Mouse (Mus musculus): ENCODE data around the gene Ephx1. TPM values are rescaled to one million over a fixed set of nuclear protein-coding genes. Genes with fewer than 3 reads are reported as not detected.

The Ephx1 gene
- polyA plus RNA-seq, 1 experiment from 2014 or later: 11.3 TPM

GRCm38 (mm10) chr1:180946448-180946847 is 74.3 kb downstream of the Ephx1 start:
- Histone ChIP-seq H3K27ac (ENCODE audit: low read length) (no peak overlapping the region), H3K4me3 (ENCODE audit: low read depth, low read length) (no peak overlapping the region), H3K9me3 (replicated peaks; ENCODE audit: control insufficient read depth, low read length) (no peaks in the 10 kb centered on the region), H3K27me3 (ENCODE audit: control insufficient read depth, insufficient read depth, low read depth, low read length) (no peaks in the 10 kb centered on the region), H3K9ac (ENCODE audit: low read depth, low read length) (no peak overlapping the region; the same call in 1 of the 2 replicates), H3K36me3 (ENCODE audit: control insufficient read depth, insufficient read depth) (peaks cover 8% of the 10 kb centered on the region; the same call in 1 of the 2 replicates), H3K4me2 (ENCODE audit: low read depth, low read length) (no peak overlapping the region), H3K4me1 (ENCODE audit: control insufficient read depth, low read depth, low read length) (peaks cover 54% of the 10 kb centered on the region)
- ATAC-seq (ENCODE audit: low read depth): no peak
- WGBS (ENCODE audit: insufficient replicate concordance): 77% methylated on average over 6 of the region's 6 CpGs

- no peaks in the 10 kb centered on the region for H3K27me3 ChIP-seq (ENCODE audit: control insufficient read depth, insufficient read depth, low read depth, low read length)
- H3K9me3 ChIP-seq (replicated peaks; ENCODE audit: control insufficient read depth, low read length): no peaks in the 10 kb centered on the region
- peak overlapping the region; percentile 46 for H3K4me3 ChIP-seq (ENCODE audit: low read depth, low read length)
- H3K4me2 ChIP-seq (ENCODE audit: low read depth, low read length): peak overlapping the region; percentile 61
- ATAC-seq (ENCODE audit: low read depth): peak; percentile 80
- H3K36me3 ChIP-seq (ENCODE audit: control insufficient read depth, insufficient read depth): peaks cover 8% of the 10 kb centered on the region; the same call in 1 of the 2 replicates
- peak overlapping the region; percentile 58 for H3K9ac ChIP-seq (ENCODE audit: low read depth, low read length)
- peak overlapping the region; percentile 74 for H3K27ac ChIP-seq (ENCODE audit: low read length)
- H3K4me1 ChIP-seq (ENCODE audit: control insufficient read depth, low read depth, low read length): peaks cover 63% of the 10 kb centered on the region
- WGBS (ENCODE audit: insufficient replicate concordance): 19% methylated on average over 20 of the region's 20 CpGs
These were observed 75.4 kb downstream of the Ephx1 start for GRCm38 (mm10) chr1:180945001-180945980.

- no peaks in the 10 kb centered on the region for H3K9me3 ChIP-seq (replicated peaks; ENCODE audit: control insufficient read depth, low read length)
- H3K4me3 ChIP-seq (ENCODE audit: low read depth, low read length): no peak overlapping the region
- H3K4me1 ChIP-seq (ENCODE audit: control insufficient read depth, low read depth, low read length): peaks cover 63% of the 10 kb centered on the region
- peaks cover 5% of the 10 kb centered on the region; the same call in 1 of the 2 replicates for H3K36me3 ChIP-seq (ENCODE audit: control insufficient read depth, insufficient read depth)
- no peak for ATAC-seq (ENCODE audit: low read depth)
- H3K9ac ChIP-seq (ENCODE audit: low read depth, low read length): no peak overlapping the region; the same call in 1 of the 2 replicates
- WGBS (ENCODE audit: insufficient replicate concordance): 48% methylated on average over 4 of the region's 4 CpGs
- peak overlapping the region; percentile 74 for H3K27ac ChIP-seq (ENCODE audit: low read length)
- H3K4me2 ChIP-seq (ENCODE audit: low read depth, low read length): no peak overlapping the region
- H3K27me3 ChIP-seq (ENCODE audit: control insufficient read depth, insufficient read depth, low read depth, low read length): no peaks in the 10 kb centered on the region
These were observed 76.2 kb downstream of the Ephx1 start for GRCm38 (mm10) chr1:180944553-180944952.

- no peaks in the 10 kb centered on the region for H3K27me3 ChIP-seq (ENCODE audit: control insufficient read depth, insufficient read depth, low read depth, low read length)
- no peak overlapping the region; the same call in 1 of the 2 replicates for H3K4me3 ChIP-seq (ENCODE audit: low read depth, low read length)
- H3K4me2 ChIP-seq (ENCODE audit: low read depth, low read length): peak overlapping the region; percentile 97; the same call in 1 of the 2 replicates
- WGBS (ENCODE audit: insufficient replicate concordance): 46% methylated on average over 1 of the region's 1 CpGs
- ATAC-seq (ENCODE audit: low read depth): no peak
- H3K9ac ChIP-seq (ENCODE audit: low read depth, low read length): no peak overlapping the region
- peaks cover 63% of the 10 kb centered on the region for H3K4me1 ChIP-seq (ENCODE audit: control insufficient read depth, low read depth, low read length)
- H3K27ac ChIP-seq (ENCODE audit: low read length): peak overlapping the region; percentile 69
- no peaks in the 10 kb centered on the region for H3K9me3 ChIP-seq (replicated peaks; ENCODE audit: control insufficient read depth, low read length)
- H3K36me3 ChIP-seq (ENCODE audit: control insufficient read depth, insufficient read depth): peaks cover 4% of the 10 kb centered on the region; the same call in 1 of the 2 replicates
These were observed 76.8 kb downstream of the Ephx1 start for GRCm38 (mm10) chr1:180943896-180944295.

- peak overlapping the region; percentile 87 for H3K9ac ChIP-seq (ENCODE audit: low read depth, low read length)
- H3K4me1 ChIP-seq (ENCODE audit: control insufficient read depth, low read depth, low read length): peaks cover 63% of the 10 kb centered on the region
- H3K4me2 ChIP-seq (ENCODE audit: low read depth, low read length): peak overlapping the region; percentile 97
- 55% methylated on average over 11 of the region's 11 CpGs for WGBS (ENCODE audit: insufficient replicate concordance)
- no peak for ATAC-seq (ENCODE audit: low read depth)
- H3K4me3 ChIP-seq (ENCODE audit: low read depth, low read length): peak overlapping the region; percentile 88
- no peaks in the 10 kb centered on the region for H3K9me3 ChIP-seq (replicated peaks; ENCODE audit: control insufficient read depth, low read length)
- H3K36me3 ChIP-seq (ENCODE audit: control insufficient read depth, insufficient read depth): peaks cover 4% of the 10 kb centered on the region; the same call in 1 of the 2 replicates
- H3K27ac ChIP-seq (ENCODE audit: low read length): peak overlapping the region; percentile 83
- no peaks in the 10 kb centered on the region for H3K27me3 ChIP-seq (ENCODE audit: control insufficient read depth, insufficient read depth, low read depth, low read length)
These were observed 77.6 kb downstream of the Ephx1 start for GRCm38 (mm10) chr1:180943032-180943644.

GRCm38 (mm10) chr1:180942166-180943031 is 78.3 kb downstream of the Ephx1 start, which contains the start of gene Tmem63a:
Gene Tmem63a (plus strand): TSS chr1:180942344.
- peaks cover 68% of the 10 kb centered on the region for H3K4me1 ChIP-seq (ENCODE audit: control insufficient read depth, low read depth, low read length)
- ATAC-seq (ENCODE audit: low read depth): peak; percentile 61
- peak within 1 kb of the TSS; percentile 97 for H3K4me2 ChIP-seq (ENCODE audit: low read depth, low read length)
- no peaks in the 10 kb centered on the region for H3K27me3 ChIP-seq (ENCODE audit: control insufficient read depth, insufficient read depth, low read depth, low read length)
- WGBS (ENCODE audit: insufficient replicate concordance): under 1% methylated on average over 71 of the region's 73 CpGs
- peak within 1 kb of the TSS; percentile 83 for H3K27ac ChIP-seq (ENCODE audit: low read length)
- H3K9me3 ChIP-seq (replicated peaks; ENCODE audit: control insufficient read depth, low read length): no peaks in the 10 kb centered on the region
- peaks cover 4% of the 10 kb centered on the region; the same call in 1 of the 2 replicates for H3K36me3 ChIP-seq (ENCODE audit: control insufficient read depth, insufficient read depth)
- peak within 1 kb of the TSS; percentile 87 for H3K9ac ChIP-seq (ENCODE audit: low read depth, low read length)
- peak within 1 kb of the TSS; percentile 88 for H3K4me3 ChIP-seq (ENCODE audit: low read depth, low read length)

- H3K27ac ChIP-seq (ENCODE audit: low read length): peak overlapping the region; percentile 83
- 5% methylated on average over 18 of the region's 18 CpGs for WGBS (ENCODE audit: insufficient replicate concordance)
- H3K4me3 ChIP-seq (ENCODE audit: low read depth, low read length): peak overlapping the region; percentile 88
- H3K36me3 ChIP-seq (ENCODE audit: control insufficient read depth, insufficient read depth): peaks cover 2% of the 10 kb centered on the region; the same call in 1 of the 2 replicates
- H3K9ac ChIP-seq (ENCODE audit: low read depth, low read length): peak overlapping the region; percentile 87
- peaks cover 68% of the 10 kb centered on the region for H3K4me1 ChIP-seq (ENCODE audit: control insufficient read depth, low read depth, low read length)
- peak; percentile 5; the same call in 1 of the 2 replicates for ATAC-seq (ENCODE audit: low read depth)
- H3K27me3 ChIP-seq (ENCODE audit: control insufficient read depth, insufficient read depth, low read depth, low read length): no peaks in the 10 kb centered on the region
- peak overlapping the region; percentile 97 for H3K4me2 ChIP-seq (ENCODE audit: low read depth, low read length)
- no peaks in the 10 kb centered on the region for H3K9me3 ChIP-seq (replicated peaks; ENCODE audit: control insufficient read depth, low read length)
These were observed 79.0 kb downstream of the Ephx1 start for GRCm38 (mm10) chr1:180941726-180942125.

GRCm38 (mm10) chr1:180940776-180941460 is 79.8 kb downstream of the Ephx1 start:
- H3K4me1 ChIP-seq (ENCODE audit: control insufficient read depth, low read depth, low read length): peaks cover 66% of the 10 kb centered on the region
- 65% methylated on average over 7 of the region's 7 CpGs for WGBS (ENCODE audit: insufficient replicate concordance)
- H3K4me2 ChIP-seq (ENCODE audit: low read depth, low read length): peak overlapping the region; percentile 97
- H3K27ac ChIP-seq (ENCODE audit: low read length): peak overlapping the region; percentile 83; the same call in 1 of the 2 replicates
- no peak for ATAC-seq (ENCODE audit: low read depth)
- peaks cover 2% of the 10 kb centered on the region for H3K27me3 ChIP-seq (ENCODE audit: control insufficient read depth, insufficient read depth, low read depth, low read length)
- H3K9ac ChIP-seq (ENCODE audit: low read depth, low read length): peak overlapping the region; percentile 87
- no peaks in the 10 kb centered on the region for H3K9me3 ChIP-seq (replicated peaks; ENCODE audit: control insufficient read depth, low read length)
- H3K36me3 ChIP-seq (ENCODE audit: control insufficient read depth, insufficient read depth): no peaks in the 10 kb centered on the region
- no peak overlapping the region for H3K4me3 ChIP-seq (ENCODE audit: low read depth, low read length)

Data from liver, embryonic 16.5 days (tissue).